Mouse (Mus musculus): Measurements from ENCODE around the gene Cln3. TPM values are rescaled to one million over a fixed set of nuclear protein-coding genes. Genes with fewer than 3 reads are reported as not detected.
A peak's percentile ranks its signal among the peaks of the same experiment; 100 is the strongest.

Gene Cln3
- 10 to 100 TPM; 34.8 to 40.0 TPM for total RNA-seq (2021)
- long read RNA-seq, experiment 1, transcript Cln3-201 (15 exons, 2,386 nt) = major isoform, 11 of 36 reads
- long read RNA-seq, experiment 1, partial matches to known transcripts = 12 of 36 reads
- long read RNA-seq, experiment 1, other reads (novel, unspliced or antisense) = 12 of 36 reads
- long read RNA-seq, experiment 2, partial matches to known transcripts = 2 of 12 reads
- long read RNA-seq, experiment 2, other reads (novel, unspliced or antisense) = 5 of 12 reads

DNA sequence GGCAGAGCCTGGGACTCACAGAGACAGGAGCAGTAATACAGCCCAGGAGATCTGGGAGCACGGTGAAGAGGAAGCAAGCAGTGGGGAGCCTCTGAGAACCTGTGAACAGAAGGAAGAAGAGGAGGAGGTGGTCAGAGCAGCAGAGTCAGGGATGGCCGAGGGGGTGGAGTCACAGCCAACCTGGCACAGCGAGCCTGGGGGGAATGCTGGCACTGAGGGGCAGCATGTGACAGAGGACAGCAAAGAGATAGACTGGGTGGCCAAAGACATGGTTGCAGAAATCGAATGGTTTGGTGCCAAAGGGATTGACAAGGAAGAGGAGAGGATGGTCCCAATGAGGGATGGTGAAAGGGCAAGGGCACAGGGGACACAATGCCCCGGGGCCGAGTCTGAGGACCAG, at the start of gene Cln3:
Cln3 (minus strand) TSS at position 101 of the 400 bp plus-strand sequence.
- no peak for DNase-seq

GRCm38 (mm10) chr7:126635375-126635774, 49.8 kb upstream of the Cln3 start:
- no peak for DNase-seq

DNA sequence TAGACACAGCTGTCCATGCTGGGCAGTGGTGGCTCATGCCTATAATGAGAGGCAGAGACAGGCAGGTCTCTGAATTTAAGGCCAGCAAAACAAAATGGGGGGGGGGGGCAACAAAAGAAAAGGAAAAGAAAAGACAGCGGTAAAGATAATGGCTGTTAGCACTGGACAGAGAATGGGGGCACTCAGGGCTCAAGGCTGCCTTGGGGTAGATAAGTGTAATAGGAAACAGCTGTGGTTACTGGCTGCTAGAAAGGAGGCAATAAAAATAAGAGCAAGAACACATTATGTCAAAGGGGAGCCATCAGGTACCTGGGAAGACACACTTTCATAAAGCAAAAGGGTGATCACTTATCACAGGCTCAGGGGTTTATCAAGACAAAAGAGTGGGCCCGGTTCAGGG, 46.9 kb upstream of the Cln3 start:
- DNase-seq = no peak

- no peak for DNase-seq
Measured at GRCm38 (mm10) chr7:126630824-126631518, 45.4 kb upstream of the Cln3 start, which contains the start of gene Nupr1. Nupr1 (minus strand) TSS chr7:126630861.

GRCm38 (mm10) chr7:126629915-126630314, 44.3 kb upstream of the Cln3 start:
- no peak for DNase-seq

GRCm38 (mm10) chr7:126628111-126628510, 42.5 kb upstream of the Cln3 start:
- no peak for DNase-seq

DNA sequence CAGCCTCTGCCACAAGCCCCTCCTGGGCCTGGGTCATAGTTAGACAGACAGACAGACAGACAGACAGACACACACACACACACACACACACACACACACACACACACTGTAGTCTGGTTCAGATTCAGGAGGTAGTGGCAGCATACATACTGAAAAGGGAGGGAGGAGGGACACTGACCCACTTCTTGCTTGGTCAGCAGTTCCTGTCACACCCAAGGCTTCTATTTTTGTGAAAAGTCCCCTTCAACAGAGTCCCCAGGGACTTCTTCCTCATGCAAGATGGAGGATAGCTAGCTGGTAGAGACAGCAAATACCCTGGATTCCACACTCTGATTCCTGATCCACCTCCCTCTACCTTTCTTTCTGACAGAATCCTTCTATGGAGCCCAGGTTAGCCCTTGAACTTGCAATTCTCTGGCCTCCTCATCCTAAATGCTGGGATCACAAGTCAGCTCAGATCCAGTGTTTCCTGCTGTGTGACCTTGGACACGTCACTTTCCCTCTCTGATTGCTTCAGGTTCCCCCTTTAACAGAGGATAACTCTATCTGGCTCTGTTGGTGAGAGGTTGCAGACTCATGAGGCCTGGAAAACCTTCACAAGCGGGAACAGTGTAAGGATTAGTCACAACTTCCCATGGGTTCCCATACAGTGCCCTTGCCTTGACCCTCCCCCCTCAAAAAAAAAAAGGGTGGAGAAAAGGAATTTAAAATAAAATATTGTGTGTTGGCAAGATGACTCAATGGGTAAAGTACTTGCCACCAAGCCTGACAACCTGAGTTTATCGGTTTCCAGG, 40.4 kb upstream of the Cln3 start:
- DNase-seq = peak; percentile 25 to 42

- DNase-seq = peak; percentile 83 to 86
Measured at GRCm38 (mm10) chr7:126625369-126625768, 39.8 kb upstream of the Cln3 start.

DNA sequence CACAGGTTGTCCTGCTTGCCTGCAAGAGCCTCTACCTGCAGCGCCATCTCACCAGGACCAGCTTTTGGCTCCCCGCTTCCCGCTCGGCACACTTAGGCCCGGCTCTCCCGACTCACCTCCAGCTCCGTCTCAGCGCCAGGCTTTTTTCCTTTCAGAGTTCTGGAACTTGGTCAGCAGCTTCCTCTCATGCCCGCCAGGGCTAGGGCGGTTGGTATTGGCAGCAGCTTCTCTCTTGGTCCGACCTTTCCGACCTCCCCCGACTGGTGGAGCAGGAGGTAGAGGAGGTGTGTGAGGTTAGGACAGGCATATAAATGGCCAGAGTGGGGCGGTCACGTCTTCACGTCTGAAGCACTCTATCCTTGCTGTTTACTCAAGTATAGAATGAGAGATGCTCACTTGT, 39.2 kb upstream of the Cln3 start:
- no peak for DNase-seq

DNA sequence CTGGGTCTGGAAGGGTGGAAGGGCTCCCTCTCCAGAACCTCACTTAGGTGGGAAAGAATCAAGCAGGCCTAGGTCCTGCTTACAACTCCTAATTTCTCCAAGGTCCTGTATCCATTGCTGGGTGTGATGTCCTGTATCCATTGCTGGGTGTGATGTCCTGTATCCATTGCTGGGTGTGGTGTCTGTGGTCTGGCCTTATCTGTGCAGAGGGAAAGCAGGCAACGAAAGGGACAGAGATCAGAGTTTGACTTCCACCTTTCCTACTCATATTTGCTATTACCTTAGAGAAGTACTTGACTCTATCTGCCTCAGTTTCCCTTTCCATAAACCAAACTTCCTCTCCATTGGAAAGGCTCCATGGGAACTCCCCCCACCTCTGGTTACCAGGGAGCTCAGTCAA, 37.8 kb upstream of the Cln3 start:
- no peak for DNase-seq

- DNase-seq = no peak
Measured at GRCm38 (mm10) chr7:126621452-126622359, 36.1 kb upstream of the Cln3 start.

- no peak for DNase-seq
Measured at GRCm38 (mm10) chr7:126619559-126620275, 34.1 kb upstream of the Cln3 start.

GRCm38 (mm10) chr7:126616707-126617106, 31.1 kb upstream of the Cln3 start:
- peak in 1 of 2 experiments; percentile 35 for DNase-seq

DNA sequence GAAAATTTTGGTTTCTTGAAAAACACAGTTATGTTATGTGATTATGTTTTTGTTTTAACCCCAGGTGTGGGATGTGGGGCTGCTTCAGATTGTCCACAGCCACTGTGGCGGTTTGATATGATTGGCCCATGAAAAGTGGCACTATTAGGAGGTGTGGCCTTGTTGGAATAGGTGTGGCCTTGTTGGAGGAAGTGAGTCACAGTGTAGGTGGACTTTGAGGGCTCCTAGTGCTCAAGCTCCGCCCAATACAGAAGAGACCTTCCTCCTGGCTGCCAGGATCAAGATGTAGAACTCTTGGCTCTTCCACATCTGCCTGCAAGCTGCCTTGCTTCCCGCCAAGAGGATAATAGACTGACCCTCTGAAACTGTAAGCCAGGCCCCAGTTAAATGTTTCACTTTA, 27.1 kb upstream of the Cln3 start:
- no peak for DNase-seq

DNA sequence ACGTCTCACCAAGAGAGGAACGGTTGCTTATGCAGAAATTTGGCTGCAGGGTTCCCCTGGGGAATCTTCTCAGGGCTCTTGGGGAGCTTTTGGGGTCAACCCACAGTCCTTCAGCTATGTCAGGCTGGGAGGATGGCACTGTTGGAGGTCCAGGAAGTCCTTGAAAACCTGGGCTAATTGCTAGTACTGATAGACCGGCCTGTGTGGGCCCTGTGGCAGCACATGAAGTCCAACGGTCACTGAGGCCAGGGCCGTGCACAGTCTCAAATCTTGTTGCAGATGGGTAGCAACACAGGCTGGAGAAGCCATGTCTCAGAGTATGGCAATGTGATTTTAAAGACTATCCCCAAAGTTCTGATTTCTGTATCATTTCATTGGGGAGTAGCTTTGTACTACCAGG, 22.2 kb upstream of the Cln3 start:
- no peak for DNase-seq

- peak; percentile 55 to 60 for DNase-seq
Measured at GRCm38 (mm10) chr7:126607064-126607463, 21.4 kb upstream of the Cln3 start.

GRCm38 (mm10) chr7:126606611-126607010, 21.0 kb upstream of the Cln3 start:
- DNase-seq = no peak

DNA sequence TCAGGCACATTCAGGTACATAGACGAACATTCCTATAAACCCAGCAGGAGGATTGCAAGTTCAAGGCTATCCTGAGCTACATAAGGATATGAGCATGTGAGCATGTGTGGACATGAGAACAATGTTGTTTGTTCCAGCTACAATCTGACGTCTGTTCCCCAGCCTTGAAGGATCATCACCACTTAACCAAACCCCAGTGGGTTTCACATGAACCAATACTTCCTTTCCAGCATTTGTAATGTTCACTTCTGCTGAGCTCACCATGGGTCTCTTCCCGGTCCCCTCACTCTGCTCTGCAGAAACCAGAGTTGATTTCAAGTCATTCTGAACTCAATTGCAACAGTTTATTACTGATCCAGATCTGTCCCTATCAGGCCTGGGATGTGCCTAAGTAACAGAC, 17.0 kb upstream of the Cln3 start:
- DNase-seq = no peak

- no peak for DNase-seq
Measured at GRCm38 (mm10) chr7:126601896-126602295, 16.3 kb upstream of the Cln3 start.

- DNase-seq = no peak
Measured at GRCm38 (mm10) chr7:126598919-126599318, 13.3 kb upstream of the Cln3 start.

DNA sequence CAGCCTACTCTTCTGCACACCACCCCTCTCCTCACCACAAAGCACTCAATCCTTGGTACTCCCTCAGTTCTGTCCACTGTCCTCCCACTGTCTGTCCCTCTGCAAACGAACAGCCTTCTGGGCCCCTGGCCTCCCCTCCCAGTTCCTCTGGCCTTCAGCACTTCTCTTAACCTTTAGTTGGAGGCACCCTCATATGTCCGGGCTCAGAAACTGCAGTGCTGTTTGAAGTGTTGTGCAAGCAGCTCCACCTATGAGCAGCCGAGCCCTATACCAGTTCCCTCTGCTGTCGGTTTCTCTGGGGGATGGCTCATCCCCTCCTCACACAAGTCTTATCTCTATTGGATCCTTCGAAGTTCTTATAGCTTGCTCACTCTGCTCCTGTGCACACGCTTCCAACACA, 10.8 kb upstream of the Cln3 start:
- DNase-seq = no peak

Data from adrenal gland, postnatal 36 days (tissue).